Mouse (Mus musculus) thymus, adult 2 months (tissue): ENCODE data around the gene Ttll1.

Source experiments
- CTCF ChIP-seq: fragments of 200-500 bp; IDR thresholded peaks from 2 replicates; pipeline ENCODE4 v1.5.1; 2012; ENCODE audit warnings: mild to moderate bottlenecking, control low read depth, low read length, moderate library complexity, borderline replicate concordance; ENCODE audit not compliant: control insufficient read depth, poor library complexity, insufficient read depth; ENCODE audit errors: extremely low read depth
- POLR2A ChIP-seq: fragments of 200-500 bp; IDR thresholded peaks from 2 replicates; pipeline ENCODE4 v1.6.1; 2012; ENCODE audit warnings: mild to moderate bottlenecking, low read length, control low read depth, moderate library complexity; ENCODE audit not compliant: control insufficient read depth, poor library complexity, insufficient read depth; ENCODE audit errors: extremely low read depth

- no peak for TF ChIP-seq CTCF
- no peak for TF ChIP-seq POLR2A
These were observed 70.0 kb downstream of the Ttll1 start for GRCm38 (mm10) chr15:83440726-83441125.
